Mouse (Mus musculus) urinary bladder, postnatal 10 days (tissue): ENCODE data around the gene B4galt3.
A peak's percentile ranks its signal among the peaks of the same experiment; 100 is the strongest.

Source experiments
- DNase-seq: peaks from one replicate; pipeline ENCODE4 v3.0.0; 2022; ENCODE audit warnings: low spot score

Gene B4galt3

GRCm38 (mm10) chr1:171265971-171266744, 4.0 kb upstream of the B4galt3 start:
- no peak for DNase-seq

GRCm38 (mm10) chr1:171268341-171268740, 1.8 kb upstream of the B4galt3 start:
- no peak for DNase-seq

- DNase-seq: no peak
Measured at GRCm38 (mm10) chr1:171270573-171270900, 409 bp downstream of the B4galt3 start.

- no peak for DNase-seq
Measured at GRCm38 (mm10) chr1:171271196-171271595, 1.1 kb downstream of the B4galt3 start.

GRCm38 (mm10) chr1:171271622-171272021, 1.5 kb downstream of the B4galt3 start:
- DNase-seq: no peak

GRCm38 (mm10) chr1:171272086-171272485, 2.0 kb downstream of the B4galt3 start:
- no peak for DNase-seq

- DNase-seq: no peak
Measured at GRCm38 (mm10) chr1:171274171-171274570, 4.0 kb downstream of the B4galt3 start.

GRCm38 (mm10) chr1:171275144-171275734, 5.1 kb downstream of the B4galt3 start:
- DNase-seq: no peak

- DNase-seq: no peak
Measured at GRCm38 (mm10) chr1:171276110-171276748, 6.1 kb downstream of the B4galt3 start.

- no peak for DNase-seq
Measured at GRCm38 (mm10) chr1:171277736-171278135, 7.6 kb downstream of the B4galt3 start.

GRCm38 (mm10) chr1:171278436-171278835, 8.3 kb downstream of the B4galt3 start:
- no peak for DNase-seq

- DNase-seq: no peak
Measured at GRCm38 (mm10) chr1:171279012-171279705, 9.0 kb downstream of the B4galt3 start.

- no peak for DNase-seq
Measured at GRCm38 (mm10) chr1:171279721-171280120, 9.6 kb downstream of the B4galt3 start.

- DNase-seq: no peak
Measured at GRCm38 (mm10) chr1:171280250-171280915, 10.3 kb downstream of the B4galt3 start.

GRCm38 (mm10) chr1:171280916-171281527, 10.9 kb downstream of the B4galt3 start, which contains the start of gene Ppox:
Ppox (minus strand) TSS chr1:171281186.
- DNase-seq: peak; percentile 51

- peak; percentile 62 for DNase-seq
Measured at GRCm38 (mm10) chr1:171281528-171281923, 11.4 kb downstream of the B4galt3 start.

- no peak for DNase-seq
Measured at GRCm38 (mm10) chr1:171282086-171282805, 12.1 kb downstream of the B4galt3 start.

GRCm38 (mm10) chr1:171283188-171284160, 13.3 kb downstream of the B4galt3 start:
- no peak for DNase-seq

GRCm38 (mm10) chr1:171284491-171284890, 14.4 kb downstream of the B4galt3 start:
- DNase-seq: no peak
